Mouse (Mus musculus) urinary bladder, postnatal 10 days (tissue): ENCODE measurements around the gene 1700003H04Rik.

ENCODE experiments used
- DNase-seq: peaks from one replicate; pipeline ENCODE4 v3.0.0; 2022; ENCODE audit warnings: low spot score

The 1700003H04Rik gene

GRCm38 (mm10) chr3:124581001-124581400 is at the start of gene 1700003H04Rik:
Gene 1700003H04Rik, minus strand, starts transcription at chr3:124581101.
- no peak for DNase-seq

- no peak for DNase-seq
Observed at GRCm38 (mm10) chr3:124623031-124623430, 42.1 kb upstream of the 1700003H04Rik start.

- no peak for DNase-seq
Observed at GRCm38 (mm10) chr3:124613287-124613686, 32.4 kb upstream of the 1700003H04Rik start.

- no peak for DNase-seq
Observed at GRCm38 (mm10) chr3:124609956-124610355, 29.1 kb upstream of the 1700003H04Rik start.

GRCm38 (mm10) chr3:124606021-124606517 is 25.2 kb upstream of the 1700003H04Rik start:
- DNase-seq: no peak

- DNase-seq: no peak
Observed at GRCm38 (mm10) chr3:124605518-124605917, 24.6 kb upstream of the 1700003H04Rik start.

- DNase-seq: no peak
Observed at GRCm38 (mm10) chr3:124597789-124598188, 16.9 kb upstream of the 1700003H04Rik start.

GRCm38 (mm10) chr3:124587534-124587933 is 6.6 kb upstream of the 1700003H04Rik start:
- no peak for DNase-seq

- no peak for DNase-seq
Observed at GRCm38 (mm10) chr3:124585761-124586160, 4.9 kb upstream of the 1700003H04Rik start.

GRCm38 (mm10) chr3:124557317-124557716 is 23.6 kb downstream of the 1700003H04Rik start:
- no peak for DNase-seq

GRCm38 (mm10) chr3:124555963-124556362 is 24.9 kb downstream of the 1700003H04Rik start:
- no peak for DNase-seq

GRCm38 (mm10) chr3:124555092-124555491 is 25.8 kb downstream of the 1700003H04Rik start:
- no peak for DNase-seq

- no peak for DNase-seq
Observed at GRCm38 (mm10) chr3:124548898-124549297, 32.0 kb downstream of the 1700003H04Rik start.

- DNase-seq: no peak
Observed at GRCm38 (mm10) chr3:124538260-124538659, 42.6 kb downstream of the 1700003H04Rik start.

GRCm38 (mm10) chr3:124536602-124537001 is 44.3 kb downstream of the 1700003H04Rik start:
- no peak for DNase-seq

GRCm38 (mm10) chr3:124518786-124519185 is 62.1 kb downstream of the 1700003H04Rik start:
- DNase-seq: no peak
